Mouse (Mus musculus) embryonic facial prominence, embryonic 15.5 days (tissue): ENCODE measurements around the gene Gm3373. TPM values are rescaled to one million over a fixed set of nuclear protein-coding genes. Genes with fewer than 3 reads are reported as not detected.
"Not testable (repeated sequence)": the region's sequence is repeated elsewhere in the genome, so short reads cannot be mapped to it uniquely, and the experiment has no call there.

Source experiments
- ATAC-seq: fragments of 200-750 bp; cut with Nextera tagmentation; 2 replicates; pipeline ENCODE4 v1.8.0; 2017; ENCODE audit warnings: low read depth, moderate TSS enrichment; ENCODE audit not compliant: insufficient number of reproducible peaks, low FRiP score, low TSS enrichment
- H3K27ac ChIP-seq: fragments of 300-500 bp; sonication (generic); replicated peaks from 2 replicates; pipeline ENCODE4 v1.5.1; 2015; ENCODE audit warnings: mild to moderate bottlenecking, inconsistent platforms
- H3K27me3 ChIP-seq: fragments of 300-500 bp; sonication (generic); 2 replicates; pipeline ENCODE4 v1.6.1; 2015; ENCODE audit warnings: inconsistent platforms
- H3K36me3 ChIP-seq: fragments of 300-500 bp; sonication (generic); 2 replicates; pipeline ENCODE4 v1.6.1; 2015; ENCODE audit warnings: mild to moderate bottlenecking, inconsistent platforms
- H3K4me1 ChIP-seq: fragments of 300-500 bp; sonication (generic); 2 replicates; pipeline ENCODE4 v1.6.1; 2015; ENCODE audit warnings: inconsistent platforms
- H3K4me2 ChIP-seq: fragments of 300-500 bp; sonication (generic); replicated peaks from 2 replicates; pipeline ENCODE4 v1.6.1; 2015; ENCODE audit warnings: mild to moderate bottlenecking, inconsistent platforms
- H3K4me3 ChIP-seq: fragments of 300-500 bp; sonication (generic); replicated peaks from 2 replicates; pipeline ENCODE4 v1.5.1; 2015; ENCODE audit warnings: mild to moderate bottlenecking, inconsistent platforms
- H3K9ac ChIP-seq: fragments of 300-500 bp; sonication (generic); 2 replicates; pipeline ENCODE4 v1.6.1; 2015; ENCODE audit warnings: inconsistent platforms
- H3K9me3 ChIP-seq: fragments of 300-500 bp; sonication (generic); replicated peaks from 2 replicates; pipeline ENCODE4 v1.6.1; 2016; ENCODE audit warnings: inconsistent platforms
- WGBS: fragments of 180-500 bp; shearing (Covaris S2); methylation state at CpG from one replicate; pipeline ENCODE4 v1.1.7; 2015; 5-methylcytosine and 5-hydroxymethylcytosine counted together
- polyA plus RNA-seq: library from polyadenylated mRNA; unstranded; fragments of >200 nt; fragmentation: Nextera tagmentation; extraction: Ambion mirVana; gene quantifications from 2 replicates; pipeline ENCODE4 v1.2.1, GENCODE M21; 2015

Gene Gm3373
- polyA plus RNA-seq = not detected in 2 replicates

- not testable (repeated sequence) for H3K9me3 ChIP-seq, ATAC-seq, H3K27me3 ChIP-seq, H3K36me3 ChIP-seq, H3K4me2 ChIP-seq, H3K9ac ChIP-seq, H3K4me3 ChIP-seq, H3K27ac ChIP-seq, H3K4me1 ChIP-seq
- no CpG with 5 or more reads among the region's 37 CpGs for WGBS
Measured at GRCm38 (mm10) chr14:5741477-5741876, at the start of gene Gm3373. Gene Gm3373 (minus strand): TSS chr14:5741577.

GRCm38 (mm10) chr14:5687357-5687756 is 54.0 kb downstream of the Gm3373 start, which contains the start of gene Gm9603:
Gene Gm9603 (minus strand): TSS chr14:5687457.
- not testable (repeated sequence) for H3K9me3 ChIP-seq, H3K36me3 ChIP-seq
- WGBS = no CpG with 5 or more reads among the region's 2 CpGs

More at GRCm38 (mm10) chr14:5687357-5687756, 54.0 kb downstream of the Gm3373 start, which contains the start of gene Gm9603:
- H3K4me2 ChIP-seq, H3K4me3 ChIP-seq, ATAC-seq, H3K4me1 ChIP-seq, H3K9ac ChIP-seq, H3K27ac ChIP-seq, H3K27me3 ChIP-seq: not testable (repeated sequence)

Other genes starting within 250 kb of the Gm3373 start
- 0.21 and 0.57 TPM in 2 replicates for gene Gm3488, start 239.9 kb downstream of the Gm3373 start, polyA plus RNA-seq
- 0.12 and 0.18 TPM in 2 replicates for gene Gm3532, start 203.1 kb downstream of the Gm3373 start, polyA plus RNA-seq
- not detected in 2 replicates for gene Gm8265, start 108.5 kb downstream of the Gm3373 start, polyA plus RNA-seq
- not detected in 2 replicates for gene Gm9603, start 54.1 kb downstream of the Gm3373 start, polyA plus RNA-seq
- gene Gm3383, start 66.4 kb upstream of the Gm3373 start, polyA plus RNA-seq = 0.47 and 0.59 TPM in 2 replicates
- gene Gm3424, start 88.8 kb upstream of the Gm3373 start, polyA plus RNA-seq = not detected in 2 replicates
- gene Gm8237, start 138.8 kb upstream of the Gm3373 start, polyA plus RNA-seq = 0.19 and 0.29 TPM in 2 replicates
- 0.27 and 0.42 TPM in 2 replicates for gene Gm3248, start 220.2 kb upstream of the Gm3373 start, polyA plus RNA-seq
- not detected in 2 replicates for gene Gm3453, start 237.6 kb upstream of the Gm3373 start, polyA plus RNA-seq